Mouse (Mus musculus) ES-Bruce4 (cell line): ENCODE data around the gene Dner. TPM values are rescaled to one million over a fixed set of nuclear protein-coding genes. Genes with fewer than 3 reads are reported as not detected.

ENCODE experiments used
- H3K27ac ChIP-seq: 2 replicates; pipeline ENCODE4 v1.5.1; 2012; ENCODE audit warnings: low read length, inconsistent platforms; ENCODE audit not compliant: insufficient read depth
- H3K27me3 ChIP-seq: 2 replicates; pipeline ENCODE4 v1.6.1; 2012; ENCODE audit warnings: mild to moderate bottlenecking, low read length, inconsistent platforms; ENCODE audit not compliant: control insufficient read depth, poor library complexity, insufficient read depth, severe bottlenecking
- H3K36me3 ChIP-seq: 2 replicates; pipeline ENCODE4 v1.6.1; 2012; ENCODE audit warnings: inconsistent platforms, mild to moderate bottlenecking, low read length, moderate library complexity; ENCODE audit not compliant: control insufficient read depth, poor library complexity, insufficient read depth, severe bottlenecking
- H3K4me1 ChIP-seq: one replicate; pipeline ENCODE4 v1.8.1; 2011; ENCODE audit warnings: low read length; ENCODE audit not compliant: control insufficient read depth, insufficient read depth
- H3K4me3 ChIP-seq: 2 replicates; pipeline ENCODE4 v1.5.1; 2011; ENCODE audit warnings: low read depth, mild to moderate bottlenecking, low read length
- H3K9ac ChIP-seq: 2 replicates; pipeline ENCODE4 v1.6.1; 2012; ENCODE audit warnings: low read depth, mild to moderate bottlenecking, inconsistent platforms; ENCODE audit not compliant: poor library complexity, severe bottlenecking
- H3K9me3 ChIP-seq: replicated peaks from 2 replicates; pipeline ENCODE4 v1.6.1; 2012; ENCODE audit warnings: mild to moderate bottlenecking, low read length, inconsistent platforms; ENCODE audit not compliant: control insufficient read depth, poor library complexity, insufficient read depth, severe bottlenecking
- CTCF ChIP-seq: IDR thresholded peaks from one replicate; pipeline ENCODE4 v1.8.1; 2011; ENCODE audit warnings: low read depth, low read length
- EP300 ChIP-seq: IDR thresholded peaks from 2 replicates; pipeline ENCODE4 v1.6.1; 2011; ENCODE audit warnings: low read depth, low read length; ENCODE audit not compliant: insufficient read depth
- POLR2A ChIP-seq: IDR thresholded peaks from one replicate; pipeline ENCODE4 v1.8.1; 2011; ENCODE audit warnings: low read length; ENCODE audit not compliant: insufficient read depth
- polyA plus RNA-seq: library from polyadenylated mRNA; stranded (reverse); fragments of >200 nt; gene quantifications from 2 replicates; pipeline ENCODE4 v1.2.4, GENCODE M21; 2011; ENCODE audit warnings: low read depth; ENCODE audit not compliant: missing spikeins, insufficient read depth, insufficient read length

The Dner gene
- polyA plus RNA-seq, 1 experiment = 9.5 TPM

DNA sequence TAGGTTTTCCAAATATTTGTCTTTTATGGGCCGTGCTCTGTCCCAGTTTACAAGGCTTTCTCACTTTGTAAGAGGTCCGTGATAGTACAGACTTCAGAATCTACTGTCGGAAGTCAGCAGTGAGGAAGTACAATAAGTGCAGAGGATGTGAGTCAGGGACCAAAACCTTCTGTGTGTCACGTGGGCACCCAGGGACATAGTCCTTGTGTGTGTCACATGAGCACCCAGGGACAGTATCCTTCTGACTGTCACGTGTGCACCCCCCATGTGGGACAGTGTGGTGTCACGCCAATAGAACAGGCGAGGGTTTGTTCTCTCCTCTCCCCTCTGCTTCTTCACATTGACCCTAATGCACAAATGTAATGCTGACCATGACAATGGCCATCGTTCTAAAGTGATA is 134.2 kb downstream of the Dner start:
- Histone ChIP-seq H3K4me1 (no peaks in the 10 kb centered on the region), H3K9ac (no peak overlapping the region), H3K36me3 (no peaks in the 10 kb centered on the region), H3K27ac (no peak overlapping the region), H3K4me3 (no peak overlapping the region), H3K9me3 (no peaks in the 10 kb centered on the region), H3K27me3 (no peaks in the 10 kb centered on the region)
- no peak for TF ChIP-seq CTCF
- no peak for TF ChIP-seq EP300
- TF ChIP-seq POLR2A = no peak

DNA sequence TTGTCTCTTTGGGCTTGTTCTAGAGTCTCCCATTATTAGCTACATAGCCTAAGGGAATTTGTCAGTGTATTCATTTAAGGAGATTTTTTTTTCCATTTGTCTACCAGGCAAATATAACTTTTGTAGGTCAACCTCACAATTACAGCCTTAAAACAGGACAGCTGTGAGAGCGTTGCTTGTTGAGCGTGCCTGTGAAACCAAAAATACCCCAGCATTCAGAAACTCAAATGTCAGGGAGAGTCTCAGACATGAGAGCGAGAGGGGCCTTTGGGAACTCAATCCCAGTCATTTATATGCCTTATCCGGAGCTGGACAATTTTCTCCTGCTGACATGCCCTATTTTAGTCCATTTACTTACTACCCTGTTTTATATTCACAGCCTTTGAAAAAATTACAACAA is 134.6 kb downstream of the Dner start:
- Histone ChIP-seq H3K9me3 (no peaks in the 10 kb centered on the region), H3K36me3 (no peaks in the 10 kb centered on the region), H3K27me3 (no peaks in the 10 kb centered on the region), H3K27ac (no peak overlapping the region), H3K9ac (no peak overlapping the region), H3K4me1 (no peaks in the 10 kb centered on the region), H3K4me3 (no peak overlapping the region)
- TF ChIP-seq CTCF = no peak
- TF ChIP-seq EP300 = no peak
- TF ChIP-seq POLR2A = no peak

DNA sequence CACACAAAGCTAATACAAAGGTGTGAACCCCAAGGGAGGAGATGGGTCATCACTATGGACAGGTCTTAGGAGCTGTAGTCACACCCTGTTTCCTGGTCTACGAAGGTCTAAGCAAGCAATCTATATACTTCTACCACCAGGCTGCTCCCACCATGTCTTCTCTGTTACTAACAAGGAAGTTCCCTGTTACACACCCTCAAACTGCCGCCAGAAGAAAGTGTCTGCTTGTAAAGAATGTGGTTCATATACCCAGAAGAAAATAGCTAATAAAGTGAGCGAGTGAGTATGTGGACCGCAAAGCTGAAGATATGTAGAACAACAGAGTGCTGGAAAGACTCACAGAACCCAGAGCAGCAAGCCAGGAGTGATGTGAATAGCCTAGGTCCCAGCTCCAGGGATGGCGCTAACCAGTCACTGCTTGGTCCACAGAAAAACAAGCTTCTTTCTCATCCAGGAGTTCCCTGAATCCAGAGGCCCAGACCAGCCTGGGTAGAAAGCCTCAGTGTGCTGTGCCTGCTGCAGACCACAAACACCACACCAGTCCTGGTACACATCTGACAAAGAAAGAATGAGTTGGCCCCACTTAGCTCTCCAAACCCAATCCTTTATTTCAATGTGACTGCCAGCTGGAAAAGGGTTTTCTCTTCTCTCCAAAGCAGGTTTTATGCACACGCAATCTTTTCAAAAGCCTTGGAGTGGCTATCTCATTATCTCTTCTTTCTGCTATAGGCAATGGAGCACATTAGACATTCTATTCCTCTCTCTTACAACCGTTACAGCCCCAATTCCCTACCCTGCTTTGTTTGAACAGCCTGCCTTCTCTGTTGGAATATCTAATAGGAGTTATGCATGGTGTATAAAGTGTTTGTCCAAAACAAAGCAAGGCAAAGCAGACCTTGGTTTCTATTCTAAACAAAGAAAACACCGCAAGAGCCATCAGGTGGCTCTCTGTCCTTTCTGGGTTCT is 139.2 kb downstream of the Dner start:
- TF ChIP-seq POLR2A (no peak), CTCF (no peak), EP300 (no peak)
- no peaks in the 10 kb centered on the region for H3K4me1 ChIP-seq
- H3K4me3 ChIP-seq = no peak overlapping the region

GRCm38 (mm10) chr1:84552005-84552404 is 144.0 kb downstream of the Dner start:
- TF ChIP-seq CTCF (no peak), EP300 (no peak), POLR2A (no peak)
- H3K9ac ChIP-seq = no peak overlapping the region
- no peaks in the 10 kb centered on the region for H3K4me1 ChIP-seq
- no peak overlapping the region for H3K4me3 ChIP-seq
- H3K9me3 ChIP-seq = no peaks in the 10 kb centered on the region; the same call in 1 of the 2 replicates
- H3K27me3 ChIP-seq = no peaks in the 10 kb centered on the region
- no peak overlapping the region for H3K27ac ChIP-seq
- H3K36me3 ChIP-seq = no peaks in the 10 kb centered on the region

More for the DNA sequence above, 139.2 kb downstream of the Dner start:
- Histone ChIP-seq H3K27me3 (no peaks in the 10 kb centered on the region), H3K9ac (no peak overlapping the region), H3K9me3 (no peaks in the 10 kb centered on the region; the same call in 1 of the 2 replicates), H3K36me3 (no peaks in the 10 kb centered on the region), H3K27ac (no peak overlapping the region)

DNA sequence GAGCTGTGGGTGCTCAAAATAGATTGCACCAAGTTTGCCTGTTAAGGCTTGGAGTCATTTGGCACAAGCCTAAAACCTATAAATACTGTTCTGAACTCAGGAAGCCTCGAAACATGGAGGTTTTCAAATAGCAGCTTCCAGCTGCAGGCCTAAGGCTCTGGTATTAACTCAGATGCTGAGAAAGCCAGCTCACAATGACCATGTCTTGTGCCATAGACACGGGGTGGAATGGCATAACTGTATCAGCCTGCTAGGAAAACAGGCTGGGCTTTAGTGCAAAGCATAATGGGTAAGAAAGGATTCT is 146.0 kb downstream of the Dner start:
- no peak for TF ChIP-seq POLR2A
- no peak for TF ChIP-seq CTCF
- no peak for TF ChIP-seq EP300
- H3K27ac ChIP-seq = no peak overlapping the region
- H3K36me3 ChIP-seq = no peaks in the 10 kb centered on the region
- H3K4me3 ChIP-seq = no peak overlapping the region
- H3K27me3 ChIP-seq = no peaks in the 10 kb centered on the region
- no peak overlapping the region for H3K9ac ChIP-seq
- H3K9me3 ChIP-seq = no peaks in the 10 kb centered on the region; the same call in 1 of the 2 replicates
- no peaks in the 10 kb centered on the region for H3K4me1 ChIP-seq
